Mouse (Mus musculus) c-Kit-positive CD71-negative TER-119-negative erythroid progenitor cells, embryonic 14.5 days (primary cell): ENCODE measurements around the gene Parp3.

Source experiments
- DNase-seq: peaks from one replicate; pipeline ENCODE4 v3.0.0-alpha.2; 2013; ENCODE audit warnings: low read depth

Gene Parp3

DNA sequence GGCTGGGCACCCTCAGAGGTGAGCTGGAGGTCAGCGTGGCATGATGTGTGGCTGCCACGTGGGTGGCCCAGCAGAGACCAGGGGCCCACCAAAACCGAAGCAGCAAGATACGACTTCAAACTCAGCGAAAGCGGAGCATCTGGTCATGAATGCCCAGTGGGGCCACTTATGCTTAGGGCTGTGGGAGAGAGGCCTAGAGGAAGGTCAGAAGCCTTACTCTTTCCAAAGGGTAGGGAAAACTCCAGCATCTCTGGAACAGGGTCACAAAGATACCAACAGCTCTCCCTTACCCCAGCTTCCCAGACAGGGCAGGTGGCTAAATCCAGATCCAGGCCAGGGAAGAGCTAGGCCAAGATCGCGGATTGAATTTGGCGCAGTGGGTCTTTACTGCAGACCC lies 19.6 kb downstream of the Parp3 start:
- no peak for DNase-seq

DNA sequence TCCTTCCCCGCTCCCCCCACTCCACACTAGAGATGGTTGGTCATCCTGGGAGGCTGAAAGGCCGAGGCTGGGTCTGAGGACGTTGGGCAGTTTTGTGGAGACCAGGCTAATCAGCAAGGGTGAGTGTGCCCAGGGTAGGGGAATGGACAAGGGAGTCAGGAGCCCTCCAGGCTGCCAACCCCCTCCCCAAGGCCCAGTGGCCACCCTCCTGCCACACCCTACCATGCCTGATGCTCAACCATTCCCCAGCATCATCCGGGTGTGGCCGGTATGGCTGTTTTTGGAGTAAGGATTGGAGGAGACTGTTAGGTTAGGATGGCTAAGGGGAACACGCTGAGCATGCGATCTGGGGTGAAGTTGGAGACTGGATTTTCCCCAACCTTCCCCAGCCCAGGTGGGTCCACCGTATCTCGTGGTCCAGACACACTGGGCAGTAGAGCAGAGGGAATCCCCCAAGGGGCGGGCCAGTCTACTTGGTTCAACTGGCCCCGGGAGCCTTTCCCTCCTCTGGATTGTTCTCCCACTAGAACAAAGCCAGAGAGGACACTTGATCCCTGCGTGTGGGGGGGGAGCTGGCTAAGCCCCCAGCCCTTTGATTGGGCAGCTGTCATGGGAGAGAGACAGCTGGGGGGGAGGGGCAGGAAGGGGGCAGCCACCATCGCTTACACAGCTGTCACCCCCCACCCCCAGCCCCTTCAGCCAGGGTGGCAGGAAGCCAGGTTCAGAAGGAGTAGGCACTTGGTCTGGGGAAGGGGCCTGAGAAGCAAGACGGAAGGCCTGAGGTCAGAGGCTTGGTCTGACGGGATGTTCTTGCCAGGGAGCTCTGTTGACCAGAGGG lies 20.2 kb downstream of the Parp3 start:
- DNase-seq: no peak

- DNase-seq: no peak
Measured at GRCm38 (mm10) chr9:106454888-106455681, 21.7 kb downstream of the Parp3 start.

DNA sequence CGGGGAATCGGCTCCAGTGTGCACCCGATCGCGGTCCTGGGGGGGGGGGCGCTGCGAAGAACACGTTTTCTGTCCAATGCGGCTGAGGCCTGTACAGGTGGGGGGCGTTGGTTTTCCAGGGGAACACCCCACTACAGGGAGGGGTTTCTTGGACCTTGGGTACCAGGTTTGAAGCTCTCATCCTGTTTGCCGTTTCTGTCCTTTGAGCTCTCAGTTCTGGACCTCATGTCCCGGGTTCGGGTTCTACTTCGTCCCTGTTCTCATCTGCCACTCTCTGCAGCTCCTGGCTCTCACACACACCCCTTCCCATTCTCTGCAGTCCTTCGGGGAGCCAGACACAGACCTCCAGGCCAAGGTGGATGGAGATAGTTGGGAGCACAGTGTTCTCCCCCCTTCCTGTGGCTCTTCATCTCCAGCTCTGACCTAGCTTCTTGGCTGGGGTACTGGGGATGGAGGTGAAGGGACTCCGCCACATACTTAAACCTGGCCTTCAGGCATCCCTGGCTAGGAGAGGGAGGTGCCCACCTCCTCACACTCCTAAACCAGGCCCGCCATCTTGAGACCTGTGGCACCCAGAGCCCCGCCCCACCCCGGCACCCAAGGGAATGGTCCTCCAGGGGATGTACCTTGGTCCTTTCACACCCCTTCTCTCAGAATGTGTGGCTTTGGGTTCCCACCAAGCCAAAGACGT lies 22.5 kb downstream of the Parp3 start:
- no peak for DNase-seq

DNA sequence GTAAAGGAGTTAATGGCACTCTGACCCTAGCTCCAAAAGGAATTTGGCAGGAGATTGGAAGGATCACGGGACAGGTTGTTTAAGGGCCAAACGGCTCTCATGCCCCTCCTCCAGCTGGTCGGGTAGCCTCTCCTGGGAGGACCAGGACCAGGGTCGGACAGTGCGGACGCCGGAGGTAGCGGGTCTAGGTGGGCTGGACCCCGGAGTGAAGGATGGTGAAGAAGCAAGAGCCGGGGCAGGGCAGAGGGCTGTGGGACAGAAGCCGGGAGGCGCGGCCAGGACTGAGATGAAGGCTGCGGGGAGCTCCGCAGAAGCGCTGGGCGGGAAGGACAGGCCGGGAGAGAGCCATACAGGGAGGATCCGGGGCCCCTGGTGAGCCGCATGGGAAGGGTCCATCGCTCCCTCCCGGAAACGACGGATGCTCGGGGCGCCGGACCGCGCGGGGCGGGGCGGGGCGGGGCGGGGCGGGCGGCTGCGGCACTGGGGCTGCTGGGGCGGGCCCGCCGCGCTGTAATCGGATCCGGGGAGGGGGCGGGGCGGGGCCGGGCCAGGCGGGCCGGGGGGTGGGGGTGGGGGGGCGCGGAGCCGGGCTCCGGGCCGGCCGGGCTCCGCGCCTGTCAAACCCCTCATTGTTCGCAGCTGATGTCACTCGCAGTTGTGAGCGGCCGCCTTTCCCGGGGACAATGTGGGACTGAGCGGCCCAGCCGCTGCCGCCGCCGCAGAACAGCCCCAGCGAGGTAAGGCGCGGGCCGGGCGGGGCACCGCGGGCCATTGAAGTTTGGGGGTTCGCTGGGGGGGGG lies 23.3 kb downstream of the Parp3 start, which contains the start of gene Pcbp4:
Pcbp4 (plus strand) TSS at position 21 of the 800 bp plus-strand sequence.
- DNase-seq: no peak

DNA sequence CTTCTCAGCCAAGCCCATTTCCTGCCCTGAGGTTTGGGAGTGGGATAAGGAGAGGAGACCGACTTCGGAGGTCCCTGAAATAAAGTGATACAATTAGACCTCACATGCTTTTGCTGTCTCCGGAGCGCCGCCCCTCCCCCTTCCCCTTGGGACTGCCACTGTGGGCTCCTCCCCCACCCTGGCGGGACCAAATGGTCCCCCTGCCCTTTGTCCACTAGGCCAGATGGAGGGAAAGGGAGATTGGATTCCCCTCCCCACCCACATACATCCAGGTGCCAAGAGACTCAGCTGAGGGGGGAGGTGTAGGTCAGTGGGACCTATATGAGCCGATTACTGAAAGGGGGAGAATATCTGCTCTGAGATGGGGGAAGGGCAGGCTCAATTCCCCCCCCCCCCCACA lies 23.9 kb downstream of the Parp3 start:
- DNase-seq: no peak

DNA sequence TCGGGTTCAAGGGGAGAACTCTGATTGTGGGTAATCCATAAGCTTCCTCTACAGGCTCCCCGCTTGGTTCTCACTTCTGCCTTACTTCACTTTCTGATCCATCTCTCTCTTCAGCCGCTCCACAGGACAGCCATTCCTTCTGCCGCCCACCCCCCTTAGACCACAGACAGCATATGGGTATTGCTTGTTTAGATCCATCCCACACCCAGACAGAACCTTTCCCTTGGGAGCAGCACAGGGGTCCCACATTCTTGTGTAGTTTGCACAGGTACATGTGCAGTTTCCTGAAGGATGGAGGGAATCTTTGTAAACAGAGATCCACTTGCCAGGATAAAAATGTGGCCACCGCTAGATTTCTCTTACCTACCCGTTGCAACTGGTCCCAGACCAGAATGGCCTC lies 24.4 kb downstream of the Parp3 start:
- no peak for DNase-seq

GRCm38 (mm10) chr9:106451899-106452298 lies 24.9 kb downstream of the Parp3 start:
- DNase-seq: no peak

GRCm38 (mm10) chr9:106451298-106451697 lies 25.5 kb downstream of the Parp3 start:
- DNase-seq: no peak

DNA sequence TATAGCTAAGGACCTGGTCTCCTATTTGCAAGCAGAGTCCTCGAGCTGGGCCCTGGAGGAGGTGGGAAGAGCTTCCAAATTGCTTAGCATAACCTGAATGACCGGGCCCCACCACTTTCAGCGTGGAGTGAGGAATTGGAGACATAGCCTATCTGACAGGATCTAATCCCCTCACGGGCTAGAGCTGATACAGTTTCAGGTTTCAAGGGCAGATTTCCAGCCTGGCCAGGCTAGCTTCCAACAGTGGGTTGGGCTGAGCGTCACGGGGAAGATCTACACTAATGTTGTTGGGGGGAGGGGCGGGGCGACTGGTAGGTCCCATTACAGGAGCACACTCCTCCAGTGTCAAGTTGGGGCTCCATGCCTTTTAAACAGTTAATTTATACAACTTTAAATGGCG lies 26.1 kb downstream of the Parp3 start:
- no peak for DNase-seq

- no peak for DNase-seq
Measured at GRCm38 (mm10) chr9:106449947-106450346, 26.8 kb downstream of the Parp3 start.

DNA sequence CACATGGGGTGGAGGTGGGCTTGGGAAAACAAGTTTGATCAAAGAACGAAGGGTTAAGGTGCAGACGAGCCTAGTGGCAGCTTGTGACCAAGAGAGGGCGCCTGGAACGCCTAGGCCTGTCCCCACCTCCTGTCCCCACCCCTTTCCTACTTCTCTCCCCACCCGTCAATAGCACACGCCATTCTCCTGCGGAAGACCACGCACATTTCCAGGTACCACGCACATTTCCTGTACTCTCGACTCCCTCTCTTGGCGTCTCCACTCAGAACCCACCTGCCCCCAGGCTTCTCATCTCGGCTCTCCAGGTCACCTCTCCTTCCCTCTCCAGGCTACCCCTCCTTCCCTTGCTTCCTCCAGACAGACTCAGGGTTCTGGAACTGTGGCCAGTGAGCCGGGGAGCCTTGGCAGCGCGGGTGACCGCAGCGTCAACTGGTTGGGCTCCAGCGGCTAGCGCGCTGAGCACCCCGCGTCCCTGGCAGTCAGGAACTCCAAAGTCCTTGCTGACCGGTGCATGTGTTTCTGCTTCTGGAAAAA lies 28.2 kb downstream of the Parp3 start:
- no peak for DNase-seq

DNA sequence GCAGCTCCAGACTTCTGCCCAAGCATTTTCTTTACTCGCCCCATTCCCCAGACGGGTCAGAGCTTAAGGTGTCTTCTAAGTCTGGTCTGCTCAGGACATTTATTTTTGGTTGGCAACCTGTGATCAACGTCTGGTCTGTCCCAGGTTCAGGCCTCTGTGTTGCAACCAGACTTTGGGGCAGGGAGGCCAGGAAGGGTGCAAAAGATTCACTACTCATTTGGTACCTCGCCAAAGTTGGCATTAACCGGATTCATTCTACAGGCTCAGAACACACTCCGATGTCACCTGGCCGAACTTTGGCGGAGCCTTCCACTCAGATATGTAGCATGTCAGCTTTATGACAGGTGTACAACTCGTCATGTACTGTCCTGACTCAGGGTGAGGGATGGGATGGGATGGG lies 28.8 kb downstream of the Parp3 start:
- no peak for DNase-seq

GRCm38 (mm10) chr9:106447348-106447747 lies 29.4 kb downstream of the Parp3 start, which contains the start of the genes Abhd14b and Abhd14a:
Gene Abhd14b (plus strand): TSS chr9:106447459.
Gene Abhd14a (minus strand): TSS chr9:106447678.
- DNase-seq: peak; percentile 59

- no peak for DNase-seq
Measured at GRCm38 (mm10) chr9:106444836-106445235, 31.9 kb downstream of the Parp3 start.

DNA sequence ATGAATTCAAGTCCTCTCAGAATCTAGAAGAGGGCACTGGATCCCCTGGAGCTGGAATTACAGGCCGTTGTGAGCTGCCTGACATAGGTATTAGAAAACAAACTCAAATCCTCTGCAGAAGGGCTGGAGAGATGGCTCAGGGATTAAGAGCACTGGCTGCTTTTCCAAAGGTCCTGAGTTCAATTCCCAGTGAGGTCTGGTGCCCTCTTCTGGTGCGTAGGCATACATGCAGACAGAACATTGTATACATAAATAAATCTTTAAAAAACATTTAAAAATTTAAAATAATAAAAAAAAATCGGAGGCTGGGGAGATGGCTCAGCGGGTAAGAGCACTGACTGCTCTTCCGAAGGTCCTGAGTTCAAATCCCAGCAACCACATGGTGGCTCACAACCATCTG lies 34.1 kb downstream of the Parp3 start:
- no peak for DNase-seq

- no peak for DNase-seq
Measured at GRCm38 (mm10) chr9:106436566-106436965, 40.2 kb downstream of the Parp3 start.

- no peak for DNase-seq
Measured at GRCm38 (mm10) chr9:106433389-106433788, 43.4 kb downstream of the Parp3 start.

GRCm38 (mm10) chr9:106430015-106430264 lies 46.8 kb downstream of the Parp3 start:
- DNase-seq: no peak

- DNase-seq: peak; percentile 97
Measured at GRCm38 (mm10) chr9:106429221-106430014, 47.3 kb downstream of the Parp3 start, which contains the start of gene Rpl29. Gene Rpl29 (plus strand): TSS chr9:106429454.
